Mouse (Mus musculus) hindbrain, embryonic 12.5 days (tissue): ENCODE data around the gene Rilpl1. TPM values are rescaled to one million over a fixed set of nuclear protein-coding genes. Genes with fewer than 3 reads are reported as not detected.
A peak's percentile ranks its signal among the peaks of the same experiment; 100 is the strongest.

Experiments used
- ATAC-seq: fragments of 200-750 bp; cut with Nextera tagmentation; 2 replicates; pipeline ENCODE4 v1.8.0; 2017; ENCODE audit warnings: moderate TSS enrichment; ENCODE audit not compliant: low FRiP score
- H3K27ac ChIP-seq: fragments of 300-500 bp; sonication (generic); 2 replicates; pipeline ENCODE4 v1.5.1; 2016; ENCODE audit warnings: mild to moderate bottlenecking
- H3K27me3 ChIP-seq: fragments of 300-500 bp; sonication (generic); 2 replicates; pipeline ENCODE4 v1.6.1; 2016; ENCODE audit warnings: mild to moderate bottlenecking
- H3K36me3 ChIP-seq: fragments of 300-500 bp; sonication (generic); 2 replicates; pipeline ENCODE4 v1.6.1; 2016; ENCODE audit warnings: mild to moderate bottlenecking
- H3K4me1 ChIP-seq: fragments of 300-500 bp; sonication (generic); 2 replicates; pipeline ENCODE4 v1.6.1; 2016
- H3K4me2 ChIP-seq: fragments of 300-500 bp; sonication (generic); replicated peaks from 2 replicates; pipeline ENCODE4 v1.6.1; 2016; ENCODE audit warnings: mild to moderate bottlenecking
- H3K4me3 ChIP-seq: fragments of 300-500 bp; sonication (generic); 2 replicates; pipeline ENCODE4 v1.5.1; 2016; ENCODE audit warnings: mild to moderate bottlenecking
- H3K9ac ChIP-seq: fragments of 300-500 bp; sonication (generic); 2 replicates; pipeline ENCODE4 v1.6.1; 2016; ENCODE audit warnings: mild to moderate bottlenecking, moderate library complexity
- H3K9me3 ChIP-seq: fragments of 300-500 bp; sonication (generic); replicated peaks from 2 replicates; pipeline ENCODE4 v1.6.1; 2016; ENCODE audit warnings: mild to moderate bottlenecking
- WGBS: fragments of 180-500 bp; shearing (Covaris S2); methylation state at CpG from one replicate; pipeline ENCODE4 v1.1.7; 2016; 5-methylcytosine and 5-hydroxymethylcytosine counted together
- polyA plus RNA-seq: library from polyadenylated mRNA; unstranded; fragments of >200 nt; fragmentation: Nextera tagmentation; extraction: Ambion mirVana; gene quantifications from 2 replicates; pipeline ENCODE4 v1.2.1, GENCODE M21; 2016

The Rilpl1 gene
- polyA plus RNA-seq, 1 experiment from 2014 or later: 20.9 TPM

- peak overlapping the region; percentile 73 for H3K4me2 ChIP-seq
- WGBS: 67% methylated on average over 4 of the region's 4 CpGs
- H3K4me3 ChIP-seq: peak overlapping the region; percentile 81; the same call in 1 of the 2 replicates
- ATAC-seq: no peak
- H3K27me3 ChIP-seq: no peaks in the 10 kb centered on the region
- H3K9me3 ChIP-seq: no peaks in the 10 kb centered on the region
- no peak overlapping the region for H3K27ac ChIP-seq
- H3K36me3 ChIP-seq: no peaks in the 10 kb centered on the region
- H3K9ac ChIP-seq: 0 out of 2 replicates have a peak overlapping the region, but pooled peaks have one; percentile 53
- peaks cover 38% of the 10 kb centered on the region for H3K4me1 ChIP-seq
Measured at GRCm38 (mm10) chr5:124528351-124528750, 2.8 kb downstream of the Rilpl1 start.

GRCm38 (mm10) chr5:124524943-124525342, 6.2 kb downstream of the Rilpl1 start:
- Histone ChIP-seq H3K9ac (no peak overlapping the region), H3K9me3 (no peaks in the 10 kb centered on the region), H3K4me2 (no peak overlapping the region), H3K27ac (no peak overlapping the region), H3K36me3 (peaks cover 12% of the 10 kb centered on the region), H3K4me3 (no peak overlapping the region), H3K4me1 (peaks cover 18% of the 10 kb centered on the region), H3K27me3 (no peaks in the 10 kb centered on the region)
- WGBS: 89% methylated on average over 5 of the region's 5 CpGs
- ATAC-seq: no peak

DNA sequence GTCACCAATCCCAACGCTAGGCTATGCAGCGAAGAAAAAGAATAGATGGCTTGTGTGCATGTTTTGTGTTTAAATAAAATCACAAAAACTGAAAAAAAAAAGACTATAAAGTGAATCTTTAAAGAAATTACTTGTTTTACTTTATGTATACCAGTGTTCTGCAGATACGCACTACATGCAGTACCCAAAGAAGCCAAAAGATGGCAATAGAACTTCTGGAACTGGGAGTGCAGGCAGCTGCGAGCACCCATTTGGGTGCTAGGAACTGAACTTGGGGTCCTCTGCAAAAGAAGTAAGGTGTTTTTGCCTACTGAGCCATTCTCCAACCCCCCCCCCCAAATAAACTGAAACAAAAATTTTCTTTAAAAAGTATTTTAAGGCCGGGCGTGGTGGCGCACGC, 8.2 kb downstream of the Rilpl1 start:
- Histone ChIP-seq H3K27me3 (no peaks in the 10 kb centered on the region), H3K4me1 (no peaks in the 10 kb centered on the region; the same call in 1 of the 2 replicates), H3K9me3 (no peaks in the 10 kb centered on the region), H3K4me2 (no peak overlapping the region), H3K36me3 (peaks cover 17% of the 10 kb centered on the region), H3K4me3 (no peak overlapping the region), H3K27ac (no peak overlapping the region), H3K9ac (no peak overlapping the region)
- 96% methylated on average over 8 of the region's 8 CpGs for WGBS
- no peak for ATAC-seq

DNA sequence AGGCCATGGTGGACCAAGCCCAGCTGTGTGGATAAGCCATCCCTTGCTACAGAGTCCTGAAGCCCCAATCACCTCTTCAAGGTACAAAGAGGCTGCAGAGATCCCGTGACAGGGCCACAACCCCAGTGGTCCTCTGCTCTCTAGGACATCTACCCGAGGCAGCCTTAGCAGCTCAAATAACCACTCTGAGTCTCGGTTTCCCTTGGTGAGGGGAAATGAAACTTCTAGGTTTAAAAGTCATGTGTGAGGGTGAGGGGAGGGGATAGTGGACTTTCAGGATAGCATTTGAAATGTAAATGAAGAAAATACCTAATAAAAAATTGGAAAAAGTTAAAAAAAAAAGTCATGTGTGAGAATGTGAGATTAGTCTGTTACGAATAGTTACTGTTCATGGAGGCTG, 9.6 kb downstream of the Rilpl1 start:
- H3K9ac ChIP-seq: no peak overlapping the region
- peaks cover 17% of the 10 kb centered on the region for H3K36me3 ChIP-seq
- no peak overlapping the region for H3K4me3 ChIP-seq
- ATAC-seq: no peak
- no peaks in the 10 kb centered on the region for H3K27me3 ChIP-seq
- no peak overlapping the region for H3K27ac ChIP-seq
- WGBS: 86% methylated on average over 4 of the region's 4 CpGs
- H3K9me3 ChIP-seq: no peaks in the 10 kb centered on the region
- no peak overlapping the region for H3K4me2 ChIP-seq
- no peaks in the 10 kb centered on the region; the same call in 1 of the 2 replicates for H3K4me1 ChIP-seq

DNA sequence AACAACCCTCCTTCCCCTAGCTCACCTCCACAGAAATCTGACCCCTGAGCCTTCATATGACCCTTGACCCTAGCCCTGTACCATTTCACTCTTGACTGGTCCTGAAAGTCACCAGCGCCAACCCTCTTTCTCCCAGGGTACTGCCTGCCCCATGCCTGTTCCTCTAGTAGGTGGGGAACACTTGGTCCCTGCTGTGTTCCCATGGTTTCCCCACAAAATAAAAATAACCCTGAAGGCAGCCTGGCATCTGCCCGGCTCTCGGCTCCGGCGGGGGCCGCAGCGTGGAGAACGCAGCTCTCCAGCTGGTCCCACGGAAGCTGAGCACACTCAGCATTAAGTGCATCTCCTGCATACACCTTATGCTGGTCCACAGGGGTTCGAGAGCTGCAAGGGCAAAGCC, 12.5 kb downstream of the Rilpl1 start:
- peaks cover 26% of the 10 kb centered on the region for H3K36me3 ChIP-seq
- 46% methylated on average over 10 of the region's 10 CpGs for WGBS
- no peak for ATAC-seq

DNA sequence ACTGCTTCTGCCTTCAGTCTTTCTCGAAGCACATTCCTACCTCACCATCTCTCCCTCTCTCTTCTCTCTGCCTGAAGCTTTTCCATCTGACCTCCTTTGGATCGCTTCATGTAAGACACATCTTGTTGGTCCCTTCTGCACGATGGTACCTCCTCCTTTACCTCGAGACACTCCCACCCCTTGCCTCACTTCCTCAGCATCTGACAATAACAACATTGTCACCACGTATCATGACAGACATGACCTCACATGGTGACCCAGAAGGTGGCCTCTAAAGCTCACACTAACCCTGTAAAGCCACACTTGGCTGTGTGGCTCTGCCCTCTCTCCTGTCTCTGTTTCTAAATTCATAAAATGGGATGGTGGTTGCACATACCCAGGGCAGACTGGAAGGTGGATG, 15.4 kb downstream of the Rilpl1 start:
- H3K4me1 ChIP-seq: no peaks in the 10 kb centered on the region; the same call in 1 of the 2 replicates
- no peak overlapping the region for H3K4me2 ChIP-seq
- 84% methylated on average over 5 of the region's 5 CpGs for WGBS
- no peaks in the 10 kb centered on the region for H3K27me3 ChIP-seq
- H3K9me3 ChIP-seq: no peaks in the 10 kb centered on the region
- no peak for ATAC-seq
- H3K36me3 ChIP-seq: peaks cover 37% of the 10 kb centered on the region
- no peak overlapping the region for H3K9ac ChIP-seq
- no peak overlapping the region for H3K27ac ChIP-seq
- no peak overlapping the region for H3K4me3 ChIP-seq

More for the DNA sequence above, 12.5 kb downstream of the Rilpl1 start:
- no peaks in the 10 kb centered on the region for H3K9me3 ChIP-seq
- no peak overlapping the region for H3K4me2 ChIP-seq
- no peaks in the 10 kb centered on the region for H3K27me3 ChIP-seq
- H3K4me1 ChIP-seq: no peaks in the 10 kb centered on the region; the same call in 1 of the 2 replicates
- no peak overlapping the region for H3K9ac ChIP-seq
- no peak overlapping the region for H3K4me3 ChIP-seq
- no peak overlapping the region for H3K27ac ChIP-seq

GRCm38 (mm10) chr5:124510536-124511050, 20.6 kb downstream of the Rilpl1 start:
- ATAC-seq: no peak
- H3K27ac ChIP-seq: no peak overlapping the region

DNA sequence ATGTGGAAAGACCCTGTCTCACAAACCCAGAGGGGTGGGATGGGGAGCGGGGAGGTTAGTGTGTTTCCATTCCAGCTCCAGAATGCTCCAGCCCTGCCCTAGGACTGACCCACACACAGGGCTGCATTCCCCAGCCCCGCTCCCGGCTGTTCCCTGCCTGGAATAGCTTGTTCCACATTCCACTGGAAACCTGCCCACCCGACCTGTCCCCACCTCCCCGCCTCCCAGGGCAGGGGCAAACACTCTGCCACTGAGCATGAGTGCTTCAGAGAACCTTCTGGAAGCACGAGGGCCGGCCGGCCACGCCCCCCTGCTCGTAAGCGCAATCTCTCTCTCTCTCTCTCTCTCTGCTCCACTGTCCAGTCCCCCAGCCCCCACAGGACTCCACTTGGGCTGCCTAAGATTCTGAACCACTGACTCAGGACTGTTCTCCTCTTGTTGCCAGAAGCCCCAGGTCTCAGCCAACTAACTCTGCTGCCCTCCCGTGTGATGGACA, 21.4 kb downstream of the Rilpl1 start:
- Histone ChIP-seq H3K4me1 (0 out of 2 replicates have a peak, but pooled peaks cover 3% of the 10 kb centered on the region), H3K9me3 (no peaks in the 10 kb centered on the region), H3K27me3 (no peaks in the 10 kb centered on the region), H3K27ac (no peak overlapping the region), H3K36me3 (peaks cover 39% of the 10 kb centered on the region), H3K4me2 (no peak overlapping the region), H3K9ac (no peak overlapping the region), H3K4me3 (no peak overlapping the region)
- ATAC-seq: no peak
- 79% methylated on average over 12 of the region's 12 CpGs for WGBS

More at GRCm38 (mm10) chr5:124510536-124511050, 20.6 kb downstream of the Rilpl1 start:
- H3K4me1 ChIP-seq: 0 out of 2 replicates have a peak, but pooled peaks cover 3% of the 10 kb centered on the region
- H3K9me3 ChIP-seq: no peaks in the 10 kb centered on the region
- H3K4me3 ChIP-seq: no peak overlapping the region
- H3K36me3 ChIP-seq: peaks cover 39% of the 10 kb centered on the region
- 86% methylated on average over 10 of the region's 10 CpGs for WGBS
- no peaks in the 10 kb centered on the region for H3K27me3 ChIP-seq
- H3K4me2 ChIP-seq: no peak overlapping the region
- H3K9ac ChIP-seq: no peak overlapping the region

DNA sequence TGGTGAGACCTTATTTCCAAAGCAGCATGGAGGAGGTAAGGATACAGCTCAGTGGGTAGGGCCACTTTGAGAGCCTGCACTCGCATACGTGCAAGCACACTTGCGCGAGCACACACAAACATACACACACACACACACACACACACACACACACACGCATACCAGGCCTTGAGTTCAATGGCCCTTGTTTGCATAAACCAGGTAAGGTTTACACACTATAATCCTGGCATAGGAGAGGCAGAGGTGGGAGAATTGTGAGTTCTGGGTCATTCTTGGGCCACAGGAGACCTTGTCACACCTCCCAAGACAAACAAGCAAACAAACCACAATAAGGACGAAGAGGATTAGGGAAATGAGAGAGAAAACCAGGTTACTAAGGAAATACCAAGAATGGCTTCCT, 22.0 kb downstream of the Rilpl1 start:
- Histone ChIP-seq H3K9me3 (no peaks in the 10 kb centered on the region), H3K4me1 (0 out of 2 replicates have a peak, but pooled peaks cover 3% of the 10 kb centered on the region), H3K4me3 (no peak overlapping the region), H3K36me3 (peaks cover 37% of the 10 kb centered on the region), H3K9ac (no peak overlapping the region), H3K27me3 (no peaks in the 10 kb centered on the region), H3K4me2 (no peak overlapping the region), H3K27ac (no peak overlapping the region)
- 93% methylated on average over 6 of the region's 6 CpGs for WGBS
- ATAC-seq: no peak

GRCm38 (mm10) chr5:124506731-124507359, 24.3 kb downstream of the Rilpl1 start:
- H3K9ac ChIP-seq: no peak overlapping the region
- WGBS: 66% methylated on average over 10 of the region's 10 CpGs
- no peaks in the 10 kb centered on the region for H3K27me3 ChIP-seq
- ATAC-seq: no peak
- H3K4me2 ChIP-seq: no peak overlapping the region
- peaks cover 32% of the 10 kb centered on the region for H3K36me3 ChIP-seq
- no peak overlapping the region for H3K27ac ChIP-seq
- 0 out of 2 replicates have a peak, but pooled peaks cover 3% of the 10 kb centered on the region for H3K4me1 ChIP-seq
- no peak overlapping the region for H3K4me3 ChIP-seq
- no peaks in the 10 kb centered on the region for H3K9me3 ChIP-seq

DNA sequence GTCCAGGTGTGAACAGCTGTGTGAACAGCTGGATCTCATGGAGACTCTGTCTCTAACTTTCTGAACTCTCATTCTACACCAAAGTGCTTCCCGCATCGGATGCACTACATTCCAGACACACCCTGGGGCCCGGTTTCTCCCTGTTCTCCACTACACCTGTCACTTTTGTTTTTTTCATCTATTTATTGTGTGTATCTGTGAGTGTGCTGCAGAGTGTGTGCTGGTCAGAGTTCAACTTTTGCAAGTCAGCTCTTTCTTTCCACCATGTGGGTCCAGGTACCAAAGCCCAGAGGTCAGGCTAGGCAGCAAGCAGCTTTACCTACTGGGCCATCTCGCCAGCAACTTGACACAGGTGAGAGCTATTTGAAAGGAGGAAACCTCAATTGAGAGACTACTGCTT, 26.0 kb downstream of the Rilpl1 start:
- no peak overlapping the region for H3K9ac ChIP-seq
- no peaks in the 10 kb centered on the region for H3K27me3 ChIP-seq
- H3K4me1 ChIP-seq: 0 out of 2 replicates have a peak, but pooled peaks cover 3% of the 10 kb centered on the region
- no peak overlapping the region for H3K4me3 ChIP-seq
- H3K4me2 ChIP-seq: no peak overlapping the region
- H3K27ac ChIP-seq: no peak overlapping the region
- peaks cover 33% of the 10 kb centered on the region for H3K36me3 ChIP-seq
- no peaks in the 10 kb centered on the region for H3K9me3 ChIP-seq
- no peak for ATAC-seq
- 93% methylated on average over 4 of the region's 4 CpGs for WGBS

GRCm38 (mm10) chr5:124503742-124504141, 27.4 kb downstream of the Rilpl1 start:
- Histone ChIP-seq H3K36me3 (peaks cover 29% of the 10 kb centered on the region), H3K4me2 (no peak overlapping the region), H3K4me3 (no peak overlapping the region), H3K27ac (no peak overlapping the region), H3K4me1 (peaks cover 6% of the 10 kb centered on the region; the same call in 1 of the 2 replicates), H3K9me3 (no peaks in the 10 kb centered on the region), H3K9ac (no peak overlapping the region; the same call in 1 of the 2 replicates), H3K27me3 (no peaks in the 10 kb centered on the region)
- no peak for ATAC-seq
- WGBS: 65% methylated on average over 14 of the region's 14 CpGs
